Mouse (Mus musculus) forebrain, embryonic 14.5 days (tissue): ENCODE data around the gene Cd300lb. TPM values are rescaled to one million over a fixed set of nuclear protein-coding genes. Genes with fewer than 3 reads are reported as not detected.

Experiments
- ATAC-seq: fragments of 200-750 bp; cut with Nextera tagmentation; 2 replicates; pipeline ENCODE4 v1.8.0; 2017; ENCODE audit warnings: mild to moderate bottlenecking, moderate library complexity
- DNase-seq: peaks from one replicate; pipeline ENCODE4 v3.0.0-alpha.2; 2015; ENCODE audit warnings: low spot score
- H3K27ac ChIP-seq: fragments of 300-500 bp; sonication (generic); 2 replicates; pipeline ENCODE4 v1.5.1; 2014; ENCODE audit warnings: low read depth, mild to moderate bottlenecking, control low read depth, low read length, moderate library complexity
- H3K27me3 ChIP-seq: fragments of 300-500 bp; sonication (generic); replicated peaks from 2 replicates; pipeline ENCODE4 v1.6.1; 2014; ENCODE audit warnings: low read length, control low read depth, mixed read lengths; ENCODE audit not compliant: control insufficient read depth, insufficient read depth
- H3K36me3 ChIP-seq: fragments of 300-500 bp; sonication (generic); 2 replicates; pipeline ENCODE4 v1.6.1; 2014; ENCODE audit warnings: low read length, control low read depth; ENCODE audit not compliant: control insufficient read depth, insufficient read depth
- H3K4me1 ChIP-seq: fragments of 300-500 bp; sonication (generic); 2 replicates; pipeline ENCODE4 v1.6.1; 2014; ENCODE audit warnings: antibody characterized with exemption, low read length, control low read depth; ENCODE audit not compliant: control insufficient read depth, insufficient read depth
- H3K4me2 ChIP-seq: fragments of 300-500 bp; sonication (generic); 2 replicates; pipeline ENCODE4 v1.6.1; 2014; ENCODE audit warnings: mild to moderate bottlenecking, control low read depth, low read length
- H3K4me3 ChIP-seq: fragments of 300-500 bp; sonication (generic); 2 replicates; pipeline ENCODE4 v1.5.1; 2014; ENCODE audit warnings: low read depth, low read length, control low read depth
- H3K9ac ChIP-seq: fragments of 300-500 bp; sonication (generic); 2 replicates; pipeline ENCODE4 v1.6.1; 2014; ENCODE audit warnings: mild to moderate bottlenecking, low read length, control low read depth, moderate library complexity
- H3K9me3 ChIP-seq: fragments of 300-500 bp; sonication (generic); replicated peaks from 2 replicates; pipeline ENCODE4 v1.6.1; 2016; ENCODE audit warnings: low read length, control low read depth, mixed read lengths; ENCODE audit not compliant: control insufficient read depth
- WGBS: fragments of 180-500 bp; shearing (Covaris S2); extraction: QIAGEN DNeasy Blood & Tissue Kit; methylation state at CpG from one replicate; pipeline ENCODE4 v1.1.7; 2014; 5-methylcytosine and 5-hydroxymethylcytosine counted together
- polyA plus RNA-seq: library from polyadenylated mRNA; unstranded; fragments of >200 nt; fragmentation: Nextera tagmentation; extraction: Ambion mirVana; gene quantifications from 2 replicates; pipeline ENCODE4 v1.2.1, GENCODE M21; 2014

Cd300lb gene
- polyA plus RNA-seq, 1 experiment from 2014 or later, result not detected

GRCm38 (mm10) chr11:114877145-114877544 lies 57.0 kb downstream of the Cd300lb start:
- peaks cover 4% of the 10 kb centered on the region; the same call in 1 of the 2 replicates for H3K4me1 ChIP-seq
- DNase-seq, result peak; percentile 60
- H3K27me3 ChIP-seq, result no peaks in the 10 kb centered on the region
- H3K4me2 ChIP-seq, result no peak overlapping the region
- WGBS, result 58% methylated on average over 3 of the region's 3 CpGs
- no peak overlapping the region for H3K27ac ChIP-seq
- H3K36me3 ChIP-seq, result no peaks in the 10 kb centered on the region
- H3K9ac ChIP-seq, result no peak overlapping the region
- H3K9me3 ChIP-seq, result no peaks in the 10 kb centered on the region
- H3K4me3 ChIP-seq, result no peak overlapping the region
- ATAC-seq, result no peak

- Histone ChIP-seq H3K27ac (no peak overlapping the region), H3K4me3 (no peak overlapping the region), H3K27me3 (no peaks in the 10 kb centered on the region), H3K9me3 (no peaks in the 10 kb centered on the region), H3K4me2 (no peak overlapping the region), H3K9ac (no peak overlapping the region), H3K4me1 (peaks cover 4% of the 10 kb centered on the region; the same call in 1 of the 2 replicates), H3K36me3 (no peaks in the 10 kb centered on the region)
- 14% methylated on average over 2 of the region's 2 CpGs for whole genome bisulfite sequencing
- DNase-seq, result no peak
- no peak for ATAC-seq
Observed at GRCm38 (mm10) chr11:114876621-114877020, 57.6 kb downstream of the Cd300lb start.

- H3K9me3 ChIP-seq, result no peaks in the 10 kb centered on the region
- no peak overlapping the region for H3K9ac ChIP-seq
- H3K27ac ChIP-seq, result no peak overlapping the region
- ATAC-seq (no peak), DNase-seq (no peak)
- peaks cover 4% of the 10 kb centered on the region; the same call in 1 of the 2 replicates for H3K4me1 ChIP-seq
- H3K36me3 ChIP-seq, result no peaks in the 10 kb centered on the region
- H3K27me3 ChIP-seq, result no peaks in the 10 kb centered on the region
- no peak overlapping the region for H3K4me2 ChIP-seq
- 59% methylated on average over 7 of the region's 7 CpGs for WGBS
- H3K4me3 ChIP-seq, result no peak overlapping the region
Observed at GRCm38 (mm10) chr11:114876176-114876575, 58.0 kb downstream of the Cd300lb start.

GRCm38 (mm10) chr11:114875301-114875801 lies 58.8 kb downstream of the Cd300lb start:
- Histone ChIP-seq H3K9ac (no peak overlapping the region), H3K36me3 (no peaks in the 10 kb centered on the region), H3K27me3 (no peaks in the 10 kb centered on the region), H3K4me3 (no peak overlapping the region), H3K4me1 (peaks cover 4% of the 10 kb centered on the region; the same call in 1 of the 2 replicates), H3K9me3 (no peaks in the 10 kb centered on the region), H3K27ac (no peak overlapping the region), H3K4me2 (no peak overlapping the region)
- no peak for ATAC-seq
- no peak for DNase-seq
- 24% methylated on average over 9 of the region's 9 CpGs for WGBS

DNA sequence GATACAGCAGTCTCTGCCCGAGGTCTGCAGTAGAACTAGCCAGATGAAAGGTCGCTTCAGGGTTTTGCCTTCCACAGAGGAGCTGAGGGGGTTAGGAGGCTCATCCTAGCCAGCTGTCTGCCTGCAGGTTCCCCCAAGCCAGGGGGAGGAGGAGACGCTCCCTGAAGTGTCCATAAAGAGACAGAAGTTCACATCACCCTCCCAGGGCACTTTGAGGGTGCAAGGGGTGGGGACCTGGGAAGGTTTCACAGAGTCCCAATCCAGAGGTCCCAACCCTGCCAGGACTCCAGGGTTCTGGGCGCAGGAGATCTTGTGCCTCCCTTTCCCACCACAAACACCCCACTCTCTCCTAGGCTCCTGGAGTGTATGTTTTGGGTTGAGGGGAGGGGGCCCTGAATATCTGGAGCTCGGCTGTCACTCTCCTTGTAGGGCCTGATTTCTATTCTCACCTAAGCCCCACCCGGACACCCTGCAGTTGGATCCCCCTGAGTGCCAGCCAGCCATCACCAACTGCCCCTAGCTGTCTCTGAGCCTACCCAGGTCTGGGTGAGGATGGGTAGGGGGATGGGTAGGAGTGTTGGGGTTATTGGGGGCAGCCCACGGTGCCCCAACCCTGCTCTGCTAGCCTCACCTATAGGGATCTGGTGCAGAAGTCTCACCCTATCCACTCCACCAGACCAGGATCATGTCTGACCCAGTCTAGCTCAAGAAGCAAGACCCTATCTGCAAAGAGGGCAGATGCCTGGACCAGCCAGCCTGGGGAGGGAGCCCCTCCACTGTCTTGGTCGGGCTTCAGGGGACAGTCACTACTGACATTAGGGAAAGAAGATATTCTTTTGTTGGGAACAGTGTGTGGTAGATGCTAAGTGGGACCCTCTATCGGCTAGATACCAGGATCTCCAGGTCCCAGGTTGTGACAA lies 59.7 kb downstream of the Cd300lb start:
- H3K4me1 ChIP-seq, result peaks cover 4% of the 10 kb centered on the region; the same call in 1 of the 2 replicates
- no peaks in the 10 kb centered on the region for H3K27me3 ChIP-seq
- WGBS, result 61% methylated on average over 9 of the region's 9 CpGs
- H3K27ac ChIP-seq, result no peak overlapping the region
- DNase-seq (no peak), ATAC-seq (no peak)
- no peaks in the 10 kb centered on the region for H3K36me3 ChIP-seq
- H3K9ac ChIP-seq, result no peak overlapping the region
- no peak overlapping the region for H3K4me3 ChIP-seq
- no peaks in the 10 kb centered on the region for H3K9me3 ChIP-seq
- no peak overlapping the region for H3K4me2 ChIP-seq

- Histone ChIP-seq H3K9ac (no peak overlapping the region), H3K9me3 (no peaks in the 10 kb centered on the region), H3K27me3 (no peaks in the 10 kb centered on the region), H3K4me1 (peaks cover 4% of the 10 kb centered on the region; the same call in 1 of the 2 replicates), H3K4me2 (no peak overlapping the region), H3K36me3 (no peaks in the 10 kb centered on the region), H3K27ac (no peak overlapping the region), H3K4me3 (no peak overlapping the region)
- DNase-seq (no peak), ATAC-seq (no peak)
- 23% methylated on average over 6 of the region's 6 CpGs for WGBS
Observed at GRCm38 (mm10) chr11:114873022-114873817, 61.0 kb downstream of the Cd300lb start.

Other genes starting within 250 kb of the Cd300lb start
- 2.1 and 3.0 TPM in 2 replicates for gene Dnaic2, start 207.0 kb downstream of the Cd300lb start, polyA plus RNA-seq
- gene Kif19a, start 169.0 kb downstream of the Cd300lb start, polyA plus RNA-seq, result 0.23 and 0.34 TPM in 2 replicates
- gene Btbd17, start 138.4 kb downstream of the Cd300lb start, polyA plus RNA-seq, result 22.1 and 24.7 TPM in 2 replicates
- gene Gpr142, start 135.5 kb downstream of the Cd300lb start, polyA plus RNA-seq, result not detected in 2 replicates
- gene Gprc5c, start 83.2 kb downstream of the Cd300lb start, polyA plus RNA-seq, result 4.4 and 5.4 TPM in 2 replicates
- 0.73 and 1.0 TPM in 2 replicates for gene Cd300a, start 44.3 kb downstream of the Cd300lb start, polyA plus RNA-seq
- gene Cd300c, start 34.8 kb upstream of the Cd300lb start, polyA plus RNA-seq, result not detected in 2 replicates
- not detected in 2 replicates for gene Cd300ld, start 55.5 kb upstream of the Cd300lb start, polyA plus RNA-seq
- 1.1 and 2.0 TPM in 2 replicates for gene Cd300c2, start 67.5 kb upstream of the Cd300lb start, polyA plus RNA-seq
- gene Cd300ld2, start 81.8 kb upstream of the Cd300lb start, polyA plus RNA-seq, result not detected in 2 replicates
- gene Cd300ld4, start 92.6 kb upstream of the Cd300lb start, polyA plus RNA-seq, result not detected in 2 replicates
- gene Cd300ld5, start 103.4 kb upstream of the Cd300lb start, polyA plus RNA-seq, result not detected in 2 replicates
- gene Cd300ld3, start 114.0 kb upstream of the Cd300lb start, polyA plus RNA-seq, result not detected in 2 replicates
- gene Cd300e, start 127.8 kb upstream of the Cd300lb start, polyA plus RNA-seq, result not detected in 2 replicates
- gene Rab37, start 157.0 kb upstream of the Cd300lb start, polyA plus RNA-seq, result 0.45 and 0.57 TPM in 2 replicates
- not detected in 2 replicates for gene Cd300lf, start 199.6 kb upstream of the Cd300lb start, polyA plus RNA-seq
- gene Slc9a3r1, start 229.0 kb upstream of the Cd300lb start, polyA plus RNA-seq, result 39.4 and 48.4 TPM in 2 replicates